In the genomic region with DNA sequence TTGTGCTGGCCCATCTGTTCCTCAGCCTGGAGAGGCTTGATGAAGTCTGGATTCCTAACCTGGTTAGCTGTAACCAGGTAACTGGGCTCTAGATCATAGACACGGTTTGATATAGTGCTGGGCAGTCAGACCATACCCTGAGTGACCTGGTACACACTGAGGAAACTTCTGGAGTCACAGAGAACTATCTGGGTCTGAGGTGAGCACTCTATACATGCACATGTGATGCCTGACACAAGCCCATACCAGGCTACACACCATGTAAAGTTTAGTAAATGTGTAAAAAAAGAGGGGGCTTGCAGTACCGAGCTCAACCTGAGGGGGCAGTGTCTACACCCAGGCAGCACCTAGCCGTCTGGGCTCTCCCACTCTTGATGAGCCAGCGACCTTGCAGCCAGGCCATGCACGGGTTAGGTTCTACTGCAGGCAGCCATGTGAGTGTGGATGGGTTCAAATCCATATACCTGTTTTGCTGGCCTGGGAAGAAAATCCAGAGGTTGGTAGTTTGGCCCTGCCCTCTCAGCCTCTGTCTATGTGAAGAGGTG, we compare ENCODE assay signal across 9 mouse cellular contexts.
DNase-seq lines count a peak whose midpoint lies in the region; ATAC-seq lines count a peak whose summit lies in the region.
"Had no signal": no experiment of that assay in that cellular context is flagged by ENCODE, and none has a peak within 500 bp of the region (broad histone marks: within the 10 kb centered on the region; RNA-seq: fewer than 3 reads in every experiment).

No protein-coding gene starts in this region.

- H3K9me3 ChIP-seq in liver, embryonic 11.5 days (ENCODE audit: control insufficient read depth, low read length), result no peaks in the 10 kb centered on the region
- H3K9me3 ChIP-seq: stomach, embryonic 15.5 days had no signal

- 22% methylated on average over 5 of the region's 5 CpGs for WGBS in liver, embryonic 11.5 days

- peak; percentile 70 for DNase-seq in 3T3-L1 (ENCODE audit: low read depth, low spot score)
- peak; percentile 32 to 64 for DNase-seq in CD8-positive naive resting alpha-beta T cell, adult 2 months (ENCODE audit: low read depth in 2 of 2, low spot score in 2 of 2)
- DNase-seq in c-Kit-negative CD71-positive TER-119-positive erythroid progenitor cells, embryonic 14.5 days (ENCODE audit: low read depth, low spot score), result peak; percentile 12
- DNase-seq in kidney, adult 11 months, result peak; percentile 44
- peak; percentile 57 for DNase-seq in liver, embryonic 11.5 days (ENCODE audit: low spot score)
- DNase-seq in ovary, postnatal 14 days (ENCODE audit: low spot score), result peak; percentile 61

- no peak overlapping the region for H3K27ac ChIP-seq in liver, embryonic 11.5 days (ENCODE audit: low read depth, low read length)
- H3K27ac ChIP-seq: stomach, embryonic 15.5 days had no signal

- no peaks in the 10 kb centered on the region for H3K4me1 ChIP-seq in liver, embryonic 11.5 days (replicated peaks; ENCODE audit: control insufficient read depth, insufficient read depth, low read length)
- H3K4me1 ChIP-seq: stomach, embryonic 15.5 days had no signal

- 0 out of 2 replicates have a peak, but pooled peaks cover 2% of the 10 kb centered on the region for H3K36me3 ChIP-seq in liver, embryonic 11.5 days (ENCODE audit: control insufficient read depth, insufficient read depth, low read length)

- peak; percentile 50 for ATAC-seq in erythroid progenitor cell, adult 5-6 weeks (replicated peaks; ENCODE audit: low FRiP score, poor library complexity, severe bottlenecking)
- ATAC-seq in liver, embryonic 11.5 days (replicated peaks; ENCODE audit: low FRiP score), result no peak
- ATAC-seq in inflammation-experienced regulatory T-cells, adult 6 months, result no peak

- H3K4me3 ChIP-seq in liver, embryonic 11.5 days (ENCODE audit: low read depth, low read length), result no peak overlapping the region
- H3K4me3 ChIP-seq: stomach, embryonic 15.5 days had no signal

- no peak overlapping the region for H3K4me2 ChIP-seq in liver, embryonic 11.5 days
- H3K4me2 ChIP-seq: stomach, embryonic 15.5 days had no signal

- no peaks in the 10 kb centered on the region for H3K27me3 ChIP-seq in liver, embryonic 11.5 days (replicated peaks; ENCODE audit: control insufficient read depth, insufficient read depth, low read length)
- H3K27me3 ChIP-seq: stomach, embryonic 15.5 days had no signal

- H3K9ac ChIP-seq in liver, embryonic 11.5 days (ENCODE audit: low read depth, low read length), result no peak overlapping the region
- H3K9ac ChIP-seq: stomach, embryonic 15.5 days had no signal

Comparison
In these comparisons a context has a peak if more than half of its experiments do, and no peak if none do; other contexts are left out.
1. DNase-seq: peak in every context shown above with its lines; median percentile 70 in 3T3-L1; 61 in ovary, postnatal 14 days; 57 in liver, embryonic 11.5 days; 48 in CD8-positive naive resting alpha-beta T cell, adult 2 months; 44 in kidney, adult 11 months; 12 in c-Kit-negative CD71-positive TER-119-positive erythroid progenitor cells, embryonic 14.5 days.